Mouse (Mus musculus) layer of hippocampus, postnatal 25 days (tissue): ENCODE results near the gene Bricd5. TPM values are rescaled to one million over a fixed set of nuclear protein-coding genes. Genes with fewer than 3 reads are reported as not detected.
A peak's percentile ranks its signal among the peaks of the same experiment; 100 is the strongest.
"Not testable (repeated sequence)": the region's sequence is repeated elsewhere in the genome, so short reads cannot be mapped to it uniquely, and the experiment has no call there.

Experiments used
- DNase-seq, 2 experiments: peaks; one replicate each; pipeline ENCODE4 v3.0.0; 2022; ENCODE audit warnings: mixed read lengths in 2 of 2, low spot score in 1 of 2; ENCODE audit errors: extremely low spot score in 1 of 2
- total RNA-seq, 2 experiments: library from RNA; stranded (reverse); gene quantifications; 2 replicates each; pipeline ENCODE4 v1.2.3; 2021

The Bricd5 gene
- 1 to 10 TPM; 1.6 to 3.5 TPM for total RNA-seq

DNA sequence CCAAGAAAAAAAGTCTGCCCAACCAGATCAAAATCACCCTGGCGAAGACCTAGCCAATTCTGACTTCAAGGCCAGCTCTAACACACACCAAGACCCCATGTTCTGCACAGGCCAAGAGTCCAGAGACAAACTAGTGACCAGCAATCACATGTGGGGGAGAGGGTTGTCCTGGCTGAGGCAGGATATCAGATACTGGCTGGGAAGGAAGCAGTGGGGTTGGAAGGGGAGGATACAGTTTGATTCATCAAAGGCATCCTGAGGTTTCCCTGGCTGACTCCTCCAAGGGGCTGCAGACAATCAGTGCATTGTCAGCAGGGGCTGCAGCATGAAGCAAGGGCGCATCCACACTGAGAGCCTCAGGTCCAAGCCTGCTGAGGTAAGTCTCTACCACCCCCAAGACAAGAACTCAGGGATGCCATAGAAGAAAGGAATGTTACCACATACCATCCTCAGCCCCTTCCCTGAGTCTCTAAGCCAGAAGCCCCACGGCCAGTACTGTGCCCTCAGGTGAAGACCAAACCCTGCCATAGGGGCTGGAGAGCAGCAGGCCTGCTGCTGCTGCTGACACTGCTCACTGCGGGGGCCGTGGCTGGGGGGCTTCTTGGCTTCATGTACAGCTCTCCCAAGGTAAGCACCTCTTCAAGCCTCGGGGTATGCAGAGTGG, at the start of gene Bricd5:
Gene Bricd5, plus strand, starts transcription at position 273 of the 664 bp plus-strand sequence.
- no peak for DNase-seq

DNA sequence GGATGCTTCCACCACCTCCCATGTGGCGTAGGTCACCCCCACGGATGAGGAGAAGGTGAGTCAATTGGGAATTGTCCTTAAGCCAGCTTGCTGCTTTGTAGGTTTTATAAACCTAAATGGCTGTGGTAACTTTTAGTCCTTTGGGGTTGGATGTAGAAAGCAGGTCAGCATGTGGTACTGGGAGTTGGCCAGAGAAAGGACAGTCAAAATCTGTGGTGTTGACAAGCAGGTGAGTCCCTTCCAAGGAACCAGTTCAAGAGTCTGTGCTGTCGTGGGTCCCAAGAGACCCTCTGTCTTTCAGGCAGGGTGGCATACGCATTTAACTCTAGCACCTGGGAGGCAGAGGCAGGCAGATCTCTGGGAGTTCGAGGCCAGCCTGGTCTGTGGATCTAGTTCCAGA, 49.2 kb upstream of the Bricd5 start:
- DNase-seq = no peak

DNA sequence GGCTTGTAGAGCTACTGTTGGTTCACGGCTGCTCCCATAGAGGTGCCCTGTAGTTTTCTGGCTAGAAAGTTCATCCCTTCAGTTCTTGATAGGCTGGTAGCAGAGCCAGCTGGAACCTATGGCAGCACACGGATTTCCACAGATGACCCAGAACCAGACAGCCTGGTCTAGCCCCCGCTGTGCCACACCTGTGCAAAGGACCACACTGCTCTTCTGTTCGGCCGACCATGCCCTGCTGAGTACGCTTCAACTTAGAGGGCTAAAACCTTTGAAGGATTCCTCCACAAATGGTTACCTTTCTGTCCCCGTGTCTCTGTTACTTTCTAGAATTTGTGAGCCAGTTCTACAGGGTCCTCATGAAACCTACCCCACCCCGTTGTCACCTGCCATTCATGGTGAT, 48.4 kb upstream of the Bricd5 start:
- not testable (repeated sequence) for DNase-seq

DNA sequence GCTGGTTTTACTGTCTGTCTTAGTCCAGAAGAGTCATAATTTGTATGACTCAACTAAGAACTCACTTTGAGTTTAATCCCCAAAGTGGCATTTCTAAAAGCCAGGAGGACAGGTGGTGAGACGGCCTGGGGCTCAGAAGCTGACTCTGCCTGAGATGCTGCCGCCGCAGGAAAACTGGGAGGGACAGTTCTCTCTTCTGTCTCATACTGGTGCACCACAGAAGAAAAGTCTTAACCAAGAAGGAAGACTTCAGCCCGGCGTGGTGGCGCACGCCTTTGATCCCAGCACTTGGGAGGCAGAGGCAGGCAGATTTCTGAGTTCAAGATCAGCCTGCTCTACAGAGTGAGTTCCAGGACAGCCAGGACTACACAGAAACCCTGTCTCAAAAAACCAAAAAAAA, 47.8 kb upstream of the Bricd5 start:
- DNase-seq = no peak

DNA sequence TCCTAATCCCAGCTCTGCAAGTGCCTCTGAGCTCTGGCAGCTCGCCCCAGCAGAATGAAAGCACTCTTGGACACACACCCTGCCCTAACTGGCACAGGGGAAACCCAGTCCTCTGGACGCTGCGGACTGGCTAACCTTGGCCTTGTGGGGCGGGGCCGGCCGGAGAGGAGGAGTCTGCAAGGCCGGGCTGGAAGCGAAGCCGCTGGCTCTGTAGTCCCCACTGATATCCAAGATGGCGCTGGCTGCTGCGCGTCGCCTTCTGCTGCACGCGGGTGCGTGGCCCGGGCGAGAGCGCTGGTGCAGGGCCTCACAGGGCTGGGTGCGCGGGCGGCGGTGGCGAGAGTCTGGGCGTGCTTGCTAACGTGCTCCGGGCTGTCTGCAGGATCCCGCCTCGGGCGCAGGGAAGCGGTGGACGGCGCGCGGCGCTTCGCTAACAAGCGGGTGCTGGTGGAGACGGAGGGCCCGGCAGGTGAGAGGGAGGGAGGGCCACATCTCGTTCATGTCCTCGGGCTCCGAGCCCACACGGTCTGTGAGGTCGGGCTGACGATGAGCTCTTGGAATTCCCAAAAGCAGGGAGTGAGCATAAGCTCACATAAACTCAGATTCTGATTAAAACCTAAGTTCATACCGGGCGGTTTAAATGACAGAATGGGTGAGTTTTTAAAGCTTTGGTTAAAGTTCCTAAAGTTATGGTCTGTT, 47.1 kb upstream of the Bricd5 start, which contains the start of gene Eci1:
Gene Eci1, plus strand, starts transcription at position 171 of the 699 bp plus-strand sequence.
- DNase-seq = peak; percentile 74 to 82

DNA sequence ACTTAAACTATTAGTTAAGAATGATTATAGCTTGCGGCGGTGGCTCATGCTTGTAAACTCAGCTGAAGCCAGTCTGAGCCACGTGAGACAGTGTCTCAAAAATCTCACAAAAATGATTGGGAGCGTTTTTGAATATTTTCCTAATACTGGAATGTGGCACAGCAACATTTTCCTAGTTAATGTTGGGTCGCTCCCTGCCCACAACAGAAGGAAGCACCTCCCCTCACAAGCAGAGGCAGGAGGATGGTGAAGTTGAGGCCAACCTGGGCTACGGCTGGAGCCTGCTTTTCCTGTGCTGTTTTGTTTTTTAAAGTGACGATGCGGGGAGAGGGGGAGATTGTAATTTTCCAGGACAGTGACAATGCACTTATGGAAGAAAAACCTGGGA, 46.5 kb upstream of the Bricd5 start:
- DNase-seq = no peak

DNA sequence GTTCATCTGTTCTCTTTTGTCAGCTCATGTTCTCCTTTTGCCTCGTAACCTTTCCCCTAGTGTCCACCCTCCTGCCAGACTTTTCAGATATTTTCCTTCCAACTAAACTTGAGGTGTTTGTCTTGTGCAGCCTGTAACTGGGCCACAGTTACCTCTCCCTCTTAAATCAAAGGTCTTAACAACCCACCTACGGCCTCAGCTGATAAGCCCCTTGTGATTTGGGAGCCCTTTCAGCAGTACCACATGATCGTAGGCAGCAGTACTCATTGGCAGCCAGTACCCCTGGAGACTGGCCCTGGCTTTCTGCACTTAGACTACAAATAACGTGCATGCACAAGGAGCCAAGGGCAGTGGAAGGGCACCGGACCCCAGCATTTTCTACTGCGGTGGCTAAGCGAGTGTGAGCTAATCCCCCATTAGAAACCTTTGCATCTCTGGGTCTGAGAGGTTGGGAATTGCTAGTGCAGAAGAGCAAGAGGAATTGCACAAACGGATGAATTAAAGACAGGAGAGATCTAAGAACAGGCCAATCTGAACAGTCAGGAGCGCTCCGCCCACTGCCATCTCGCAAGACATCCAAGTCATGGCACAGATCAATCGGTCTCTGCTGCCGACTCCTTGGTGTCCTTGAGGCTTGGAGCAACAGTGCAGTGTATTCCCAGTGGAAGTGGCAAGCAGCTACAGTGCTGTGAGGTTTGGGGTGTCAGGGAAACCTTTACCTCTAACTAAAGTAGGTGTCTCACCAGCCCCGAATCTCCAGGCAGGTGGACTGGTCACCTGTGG, 44.3 kb upstream of the Bricd5 start:
- DNase-seq = no peak

DNA sequence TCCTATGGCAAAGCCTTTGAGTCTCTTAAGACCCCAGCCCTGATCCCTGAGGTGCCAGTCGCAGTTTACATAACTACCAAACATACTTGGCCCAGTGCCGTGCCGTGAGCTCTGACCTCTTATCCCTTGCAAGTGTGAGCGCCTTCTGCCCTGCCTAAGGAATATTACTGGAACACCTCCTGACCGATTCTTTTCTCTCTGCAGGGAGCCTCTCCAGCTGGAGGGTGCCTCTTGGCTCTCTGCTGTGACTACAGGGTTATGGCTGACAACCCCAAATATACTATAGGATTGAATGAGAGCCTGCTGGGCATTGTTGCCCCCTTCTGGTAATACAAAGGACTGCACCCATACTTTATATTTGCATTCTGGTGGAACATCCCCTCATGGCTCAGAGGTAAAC, 36.7 kb upstream of the Bricd5 start:
- DNase-seq = no peak

DNA sequence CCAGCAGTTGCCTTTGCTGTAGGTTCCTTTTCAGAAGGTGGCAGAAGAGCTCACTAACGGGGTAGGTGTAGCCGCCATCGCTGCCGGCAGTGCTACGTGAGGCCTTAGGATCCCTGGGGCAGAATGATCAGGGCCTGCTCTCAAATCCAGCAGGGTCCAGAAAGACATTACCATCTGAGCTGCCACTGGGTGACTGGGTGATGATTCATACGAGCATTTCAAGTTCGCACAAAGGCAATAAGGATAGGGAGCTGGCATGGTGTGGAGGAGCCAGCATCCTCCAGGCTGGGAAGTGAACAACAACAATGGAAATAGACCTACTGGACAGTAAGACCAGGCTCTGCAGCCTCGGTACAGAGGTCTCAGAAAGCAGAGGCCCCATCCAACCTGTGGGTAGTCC, 33.3 kb upstream of the Bricd5 start:
- DNase-seq = no peak

DNA sequence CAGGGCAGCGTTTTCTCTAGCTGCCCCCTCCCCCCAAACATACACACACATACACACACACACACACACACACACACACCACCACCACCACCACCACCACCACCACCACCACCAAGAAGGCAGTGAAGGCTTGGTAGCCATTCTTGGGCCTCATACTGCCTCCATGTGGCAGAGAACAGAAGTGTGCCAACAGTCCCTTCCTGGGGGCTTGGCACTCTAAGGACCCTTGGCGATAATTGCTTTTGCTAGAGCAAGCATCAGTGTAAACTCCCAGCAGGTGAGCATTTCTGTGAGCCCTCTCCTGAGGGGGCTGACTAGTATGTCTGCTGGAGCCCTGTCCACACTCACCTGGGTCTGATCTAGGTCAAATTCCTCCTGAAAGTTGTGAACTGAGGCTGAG, 32.5 kb upstream of the Bricd5 start:
- no peak for DNase-seq

DNA sequence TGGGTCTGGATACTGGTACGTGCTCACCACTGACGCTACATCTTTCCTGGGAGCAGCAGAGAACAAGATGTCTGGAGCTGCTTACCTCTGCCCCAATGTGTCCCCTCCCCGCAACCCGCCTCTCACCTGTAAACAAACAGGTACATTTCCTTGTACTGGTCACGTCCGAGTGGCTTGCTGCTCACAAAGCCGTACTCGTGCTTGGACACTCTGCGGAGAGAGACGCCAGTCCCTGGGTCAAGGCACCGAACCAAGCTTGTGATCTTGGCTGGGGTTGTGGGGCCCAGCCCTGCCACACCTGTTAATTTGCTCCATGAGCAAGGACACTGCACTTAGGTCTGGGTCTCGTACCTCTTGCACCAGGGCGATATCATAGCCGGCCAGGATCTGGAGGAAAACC, 31.6 kb upstream of the Bricd5 start:
- DNase-seq = no peak

DNA sequence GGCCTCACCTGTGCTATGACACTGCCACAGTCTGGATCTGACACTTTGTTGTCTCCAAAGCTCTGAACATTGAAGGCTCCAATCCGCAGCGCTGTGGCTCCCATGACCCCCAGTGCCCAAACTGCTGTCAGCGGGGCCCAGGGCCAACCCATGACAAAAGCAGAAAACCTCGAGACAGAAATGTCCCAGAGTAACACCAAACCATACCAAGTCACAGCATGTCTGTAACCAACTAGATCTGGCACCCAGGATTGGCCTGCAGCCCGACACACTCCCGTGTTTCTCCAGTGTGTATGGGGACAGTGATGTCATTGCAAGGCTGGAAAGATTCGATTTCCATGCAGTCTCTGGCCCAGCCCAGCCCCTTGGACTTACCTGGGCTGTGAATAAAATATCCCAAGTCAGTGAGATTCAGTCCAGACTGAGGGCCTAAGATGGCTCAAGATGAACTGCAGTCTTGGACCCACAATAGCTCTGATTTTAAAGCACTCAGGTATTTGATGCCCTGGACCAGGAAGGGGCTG, 31.0 kb upstream of the Bricd5 start, which contains the start of gene Dnase1l2:
Gene Dnase1l2, minus strand, starts transcription at position 474 of the 524 bp plus-strand sequence.
- no peak for DNase-seq

DNA sequence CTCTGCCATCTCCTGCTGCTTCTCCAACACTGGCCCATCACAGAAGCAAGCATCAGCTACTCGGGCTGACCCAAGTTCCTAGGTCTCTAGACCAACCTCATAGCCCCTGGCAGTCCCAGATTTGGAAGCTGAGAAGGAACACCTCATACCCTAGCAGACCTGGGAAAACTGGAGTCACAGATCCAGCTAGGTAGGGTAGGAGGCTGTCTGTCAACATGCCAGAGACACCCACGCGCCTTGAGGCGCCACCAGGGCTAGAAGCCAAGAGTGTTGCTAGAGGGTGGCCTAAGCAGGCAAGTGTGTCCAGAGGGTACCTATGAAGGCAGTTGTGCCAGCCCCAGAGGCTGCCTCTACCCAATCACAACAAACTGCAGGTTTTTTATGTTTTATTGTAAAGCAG, 30.3 kb upstream of the Bricd5 start:
- no peak for DNase-seq

DNA sequence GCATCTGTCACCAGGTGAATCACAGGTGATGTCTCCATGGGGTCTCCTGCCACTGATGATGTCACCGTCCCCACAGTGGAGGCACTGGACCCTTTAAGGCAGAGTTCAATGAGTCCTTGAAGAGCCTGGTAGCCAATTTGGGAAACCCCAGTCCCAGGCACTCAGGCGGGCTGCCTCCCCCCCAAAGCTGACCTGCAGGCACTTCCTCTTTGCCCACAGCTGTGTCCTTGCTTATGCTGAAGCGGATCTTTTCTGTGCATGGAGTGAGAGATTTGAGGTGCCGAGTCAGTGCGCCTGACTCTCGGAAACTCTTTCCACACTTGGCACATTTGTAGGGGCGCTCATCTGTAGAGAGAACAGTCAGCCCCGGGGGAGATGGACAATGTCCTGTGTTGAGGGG, 27.1 kb upstream of the Bricd5 start:
- DNase-seq = no peak

DNA sequence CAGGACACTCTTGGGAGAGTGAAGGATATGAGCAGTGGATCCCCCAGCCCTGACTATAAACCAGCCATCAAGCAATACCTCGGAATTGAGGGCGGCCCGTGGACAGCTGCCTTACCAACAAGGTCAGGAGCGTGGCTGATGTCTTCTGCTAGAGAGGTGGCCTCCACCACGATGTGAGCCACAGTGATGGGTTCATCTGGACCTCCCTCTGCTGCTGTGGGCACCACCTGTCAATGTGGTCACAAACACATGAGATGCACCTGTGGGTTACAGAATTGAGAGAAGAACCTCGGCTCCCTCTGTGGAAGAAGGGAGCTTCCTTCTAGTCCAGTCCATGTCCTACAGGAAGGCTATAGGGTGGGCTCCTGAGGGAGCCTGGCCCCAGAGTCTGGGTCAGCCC, 24.2 kb upstream of the Bricd5 start:
- DNase-seq = no peak

DNA sequence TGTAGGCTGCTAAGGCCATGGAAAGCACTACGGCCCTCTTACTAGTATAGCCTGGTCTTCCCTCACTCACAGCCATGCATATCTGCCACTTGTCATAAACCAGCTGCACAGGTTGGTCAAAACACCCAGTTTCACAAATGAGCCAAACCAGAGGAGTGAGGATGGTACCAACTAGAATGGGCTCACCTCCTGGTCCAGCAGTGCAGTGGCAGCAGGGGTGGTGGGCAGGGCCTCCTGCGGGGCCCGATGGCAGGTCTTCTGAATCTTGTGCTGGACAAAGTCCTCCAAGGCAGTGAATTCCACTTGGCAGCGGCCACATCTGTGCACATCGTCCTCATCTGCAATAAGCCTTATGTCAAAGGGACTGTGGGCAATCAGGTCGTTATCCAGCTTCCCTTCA, 22.5 kb upstream of the Bricd5 start:
- DNase-seq = no peak

DNA sequence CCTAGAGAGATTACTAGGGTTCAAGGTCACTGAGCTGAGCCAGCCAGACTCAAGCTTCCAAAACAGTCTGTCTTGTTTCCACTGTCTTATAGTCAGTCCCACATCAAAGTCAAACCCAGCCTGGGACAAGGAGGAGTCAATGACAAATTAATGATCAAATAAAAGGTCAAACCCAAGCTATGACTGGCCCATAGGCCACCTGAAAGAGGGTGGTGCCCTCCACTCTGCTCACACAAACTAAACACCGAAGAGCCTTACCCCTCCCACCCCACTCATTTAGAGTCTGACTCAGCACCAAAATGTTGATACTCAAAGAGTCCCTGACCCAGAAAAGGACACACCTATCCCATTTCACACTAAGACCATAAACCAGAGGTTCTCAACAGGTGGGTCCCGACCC, 20.3 kb upstream of the Bricd5 start:
- DNase-seq = no peak

DNA sequence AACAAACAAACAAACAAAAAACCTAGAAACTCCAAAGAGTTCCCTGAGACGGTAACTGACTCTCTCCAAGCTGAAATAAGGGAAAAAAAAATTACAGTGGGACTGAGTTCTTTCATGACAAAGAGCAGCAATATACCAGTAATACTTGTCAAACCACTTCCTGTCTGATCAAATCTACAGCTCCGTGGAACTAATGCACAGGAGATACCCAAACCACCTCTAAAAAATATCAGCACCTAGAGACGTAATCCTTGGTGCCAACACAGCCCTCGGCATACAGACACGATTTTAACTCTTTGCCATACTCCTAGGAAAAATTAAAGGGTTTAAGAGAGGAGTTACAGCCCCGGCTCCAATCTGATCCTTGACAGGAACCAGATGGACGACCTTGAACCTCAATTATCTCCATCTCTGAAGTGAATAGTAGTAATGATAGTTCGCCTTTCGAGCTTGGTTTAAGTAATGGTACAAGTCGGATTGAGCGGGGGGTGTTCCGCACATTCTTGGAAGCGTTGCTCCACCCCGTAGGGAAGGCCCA, 19.4 kb upstream of the Bricd5 start:
- no peak for DNase-seq

DNA sequence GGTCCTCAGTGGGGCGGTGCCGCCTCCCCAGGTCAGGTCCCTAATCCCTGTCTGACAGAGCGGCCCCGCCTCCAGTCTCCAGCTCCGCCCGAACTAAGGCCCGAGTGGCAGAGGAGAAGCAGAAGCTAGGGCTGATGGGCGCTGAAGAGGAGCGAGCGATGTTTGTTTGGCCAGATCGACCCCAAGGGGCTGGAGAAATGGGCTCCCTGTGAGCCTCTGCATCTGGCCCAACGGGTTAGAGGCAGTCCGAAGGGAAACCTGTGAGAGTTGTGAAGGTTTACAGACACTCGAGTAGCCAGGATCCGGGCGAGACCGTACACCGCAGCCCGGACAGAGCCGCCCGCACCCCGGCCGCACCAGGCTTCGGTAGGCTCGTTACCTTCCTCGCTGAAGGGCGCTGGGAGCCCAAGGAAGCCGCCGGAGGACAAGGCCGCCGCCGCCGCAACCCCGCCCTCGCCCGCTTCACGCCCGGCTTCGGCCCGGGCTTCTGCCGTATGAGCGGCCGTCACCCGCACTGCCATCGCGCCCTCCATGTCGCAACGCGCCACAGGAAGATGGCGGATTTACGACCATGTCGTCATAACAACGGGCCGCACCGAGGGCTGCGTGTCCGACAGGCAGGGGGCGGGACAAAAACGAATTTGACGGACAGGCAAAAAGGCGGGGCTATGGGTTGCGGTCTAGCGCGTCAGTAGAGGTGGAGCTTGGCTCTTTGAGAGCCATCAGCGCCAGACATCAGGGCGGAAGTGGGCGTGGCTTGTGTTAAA, 18.7 kb upstream of the Bricd5 start:
- peak; percentile 91 to 95 for DNase-seq
